Mouse (Mus musculus) forebrain, embryonic 11.5 days (tissue): ENCODE results near the gene Vegfc. TPM values are rescaled to one million over a fixed set of nuclear protein-coding genes. Genes with fewer than 3 reads are reported as not detected.
A peak's percentile ranks its signal among the peaks of the same experiment; 100 is the strongest.

Experiments used
- ATAC-seq: fragments of 200-750 bp; cut with Nextera tagmentation; replicated peaks from 2 replicates; pipeline ENCODE4 v1.8.0; 2017; ENCODE audit warnings: moderate TSS enrichment; ENCODE audit not compliant: low FRiP score
- DNase-seq: peaks from one replicate; pipeline ENCODE4 v3.0.0-alpha.2; 2017; ENCODE audit warnings: low spot score
- H3K27ac ChIP-seq: fragments of 300-500 bp; sonication (generic); 2 replicates; pipeline ENCODE4 v1.5.1; 2014; ENCODE audit warnings: low read depth, low read length
- H3K27me3 ChIP-seq: fragments of 300-500 bp; sonication (generic); 2 replicates; pipeline ENCODE4 v1.6.1; 2014; ENCODE audit warnings: mild to moderate bottlenecking, low read length, mixed read lengths; ENCODE audit not compliant: control insufficient read depth, insufficient read depth
- H3K36me3 ChIP-seq: fragments of 300-500 bp; sonication (generic); 2 replicates; pipeline ENCODE4 v1.6.1; 2014; ENCODE audit warnings: mild to moderate bottlenecking, low read length, moderate library complexity, mixed read lengths; ENCODE audit not compliant: control insufficient read depth, insufficient read depth
- H3K4me1 ChIP-seq: fragments of 300-500 bp; sonication (generic); replicated peaks from 2 replicates; pipeline ENCODE4 v1.6.1; 2014; ENCODE audit warnings: low read length, mixed read lengths; ENCODE audit not compliant: control insufficient read depth, insufficient read depth
- H3K4me2 ChIP-seq: fragments of 300-500 bp; sonication (generic); 2 replicates; pipeline ENCODE4 v1.6.1; 2014; ENCODE audit warnings: low read depth, mild to moderate bottlenecking, low read length, moderate library complexity, mixed read lengths; ENCODE audit not compliant: severe bottlenecking
- H3K4me3 ChIP-seq: fragments of 300-500 bp; sonication (generic); 2 replicates; pipeline ENCODE4 v1.5.1; 2014; ENCODE audit warnings: low read depth, low read length
- H3K9ac ChIP-seq: fragments of 300-500 bp; sonication (generic); 2 replicates; pipeline ENCODE4 v1.6.1; 2014; ENCODE audit warnings: low read length
- H3K9me3 ChIP-seq: fragments of 300-500 bp; sonication (generic); 2 replicates; pipeline ENCODE4 v1.6.1; 2016; ENCODE audit warnings: low read length, mixed read lengths; ENCODE audit not compliant: control insufficient read depth
- WGBS: fragments of 180-500 bp; shearing (Covaris S2); extraction: QIAGEN DNeasy Blood & Tissue Kit; methylation state at CpG from one replicate; pipeline ENCODE4 v1.1.7; 2014; 5-methylcytosine and 5-hydroxymethylcytosine counted together
- polyA plus RNA-seq: library from polyadenylated mRNA; unstranded; fragments of >200 nt; fragmentation: Nextera tagmentation; extraction: Ambion mirVana; gene quantifications from 2 replicates; pipeline ENCODE4 v1.2.1, GENCODE M21; 2014

Gene Vegfc
- polyA plus RNA-seq, 1 experiment from 2014 or later, result 9.0 TPM

GRCm38 (mm10) chr8:54079001-54079400 lies 1.6 kb downstream of the Vegfc start:
- no peak overlapping the region; the same call in 1 of the 2 replicates for H3K9ac ChIP-seq
- ATAC-seq, result no peak
- WGBS, result 48% methylated on average over 11 of the region's 11 CpGs
- H3K36me3 ChIP-seq, result no peaks in the 10 kb centered on the region
- no peaks in the 10 kb centered on the region for H3K9me3 ChIP-seq
- no peak overlapping the region for H3K27ac ChIP-seq
- no peak for DNase-seq
- no peaks in the 10 kb centered on the region for H3K27me3 ChIP-seq
- peak overlapping the region; percentile 38 for H3K4me2 ChIP-seq
- peak overlapping the region; percentile 17 for H3K4me3 ChIP-seq
- H3K4me1 ChIP-seq, result no peaks in the 10 kb centered on the region

- Histone ChIP-seq H3K4me1 (no peaks in the 10 kb centered on the region), H3K4me3 (no peak overlapping the region), H3K36me3 (no peaks in the 10 kb centered on the region), H3K4me2 (no peak overlapping the region), H3K27ac (no peak overlapping the region), H3K27me3 (no peaks in the 10 kb centered on the region), H3K9me3 (no peaks in the 10 kb centered on the region), H3K9ac (no peak overlapping the region)
- ATAC-seq, result no peak
- no peak for DNase-seq
Measured at GRCm38 (mm10) chr8:54079601-54080000, 2.2 kb downstream of the Vegfc start.

DNA sequence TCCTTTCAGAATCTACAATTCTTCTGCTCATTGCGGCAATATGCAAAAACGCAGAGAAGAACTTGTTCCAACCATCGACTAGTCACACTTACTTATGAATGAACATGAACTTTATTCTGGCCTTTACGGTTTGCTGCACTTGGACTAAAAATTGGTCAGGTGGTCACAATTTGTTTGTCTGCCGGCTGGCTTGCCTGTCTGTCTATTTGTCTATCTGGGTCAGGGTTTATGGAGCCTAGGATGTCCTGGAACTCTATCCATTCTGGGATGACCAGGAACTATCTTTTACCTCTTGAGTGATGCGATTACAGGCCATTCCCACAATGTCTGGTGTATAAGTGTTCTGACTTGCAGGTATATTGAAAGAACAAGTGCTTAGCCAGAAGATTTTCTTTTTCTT lies 8.5 kb downstream of the Vegfc start:
- Histone ChIP-seq H3K27me3 (no peaks in the 10 kb centered on the region), H3K9ac (no peak overlapping the region), H3K9me3 (no peaks in the 10 kb centered on the region), H3K4me2 (no peak overlapping the region), H3K4me3 (no peak overlapping the region), H3K36me3 (no peaks in the 10 kb centered on the region), H3K4me1 (no peaks in the 10 kb centered on the region), H3K27ac (no peak overlapping the region)
- DNase-seq, result no peak
- WGBS, result 93% methylated on average over 6 of the region's 6 CpGs
- ATAC-seq, result no peak

- Histone ChIP-seq H3K27ac (no peak overlapping the region), H3K27me3 (no peaks in the 10 kb centered on the region), H3K4me2 (no peak overlapping the region), H3K4me3 (no peak overlapping the region), H3K36me3 (no peaks in the 10 kb centered on the region), H3K4me1 (no peaks in the 10 kb centered on the region), H3K9ac (no peak overlapping the region), H3K9me3 (no peaks in the 10 kb centered on the region)
- WGBS, result 89% methylated on average over 2 of the region's 2 CpGs
- DNase-seq (no peak), ATAC-seq (no peak)
Measured at GRCm38 (mm10) chr8:54087114-54087513, 9.7 kb downstream of the Vegfc start.

DNA sequence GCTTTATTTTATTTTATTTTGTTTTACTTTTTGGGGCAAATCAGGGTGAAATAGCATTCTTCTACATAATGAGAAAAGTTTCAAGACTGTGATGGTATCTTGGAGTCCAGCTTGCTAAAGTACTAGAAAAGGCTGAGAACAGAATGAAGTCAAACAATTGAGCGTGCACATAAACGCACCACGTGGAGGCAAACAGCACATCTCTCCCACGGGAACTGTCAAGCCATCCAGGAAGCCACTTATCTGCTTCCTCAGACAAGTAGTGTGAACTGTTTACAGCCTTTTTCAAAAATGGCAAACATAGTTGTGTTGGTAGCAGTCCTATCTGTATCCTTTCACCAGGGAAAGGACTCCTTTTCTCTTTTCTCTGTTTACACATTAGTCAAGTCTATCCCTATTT lies 11.8 kb downstream of the Vegfc start:
- H3K27me3 ChIP-seq, result no peaks in the 10 kb centered on the region
- H3K9me3 ChIP-seq, result no peaks in the 10 kb centered on the region
- H3K4me1 ChIP-seq, result no peaks in the 10 kb centered on the region
- no peak overlapping the region for H3K9ac ChIP-seq
- WGBS, result 83% methylated on average over 4 of the region's 4 CpGs
- H3K36me3 ChIP-seq, result no peaks in the 10 kb centered on the region
- no peak overlapping the region for H3K4me3 ChIP-seq
- DNase-seq, result no peak
- no peak for ATAC-seq
- H3K27ac ChIP-seq, result no peak overlapping the region
- H3K4me2 ChIP-seq, result no peak overlapping the region

DNA sequence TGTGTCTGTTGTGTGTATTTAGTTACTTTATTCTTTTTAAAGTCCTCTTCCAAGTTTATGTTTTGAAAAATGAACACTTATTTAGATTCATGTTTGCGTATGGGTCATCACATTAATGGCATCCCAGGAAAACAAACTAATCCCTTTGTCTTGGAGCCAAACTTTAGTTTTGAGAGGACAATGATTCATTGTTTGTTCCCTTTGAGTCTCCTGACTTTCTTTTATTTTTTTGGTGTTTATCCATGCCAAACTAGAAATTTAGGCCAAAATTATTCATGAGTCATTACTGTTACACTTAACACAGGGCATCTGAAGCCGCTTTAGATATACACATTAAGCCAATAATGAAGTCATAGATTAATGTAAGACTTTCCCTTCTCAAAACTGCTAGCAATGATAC lies 12.5 kb downstream of the Vegfc start:
- Histone ChIP-seq H3K4me1 (no peaks in the 10 kb centered on the region), H3K27me3 (no peaks in the 10 kb centered on the region), H3K4me3 (no peak overlapping the region), H3K36me3 (no peaks in the 10 kb centered on the region), H3K27ac (no peak overlapping the region), H3K9ac (no peak overlapping the region), H3K9me3 (no peaks in the 10 kb centered on the region), H3K4me2 (no peak overlapping the region)
- ATAC-seq (no peak), DNase-seq (no peak)
- 95% methylated on average over 2 of the region's 2 CpGs for WGBS

GRCm38 (mm10) chr8:54100058-54100457 lies 22.7 kb downstream of the Vegfc start:
- Histone ChIP-seq H3K36me3 (no peaks in the 10 kb centered on the region), H3K4me2 (no peak overlapping the region), H3K9ac (no peak overlapping the region), H3K4me3 (no peak overlapping the region), H3K9me3 (no peaks in the 10 kb centered on the region), H3K27me3 (no peaks in the 10 kb centered on the region), H3K4me1 (no peaks in the 10 kb centered on the region), H3K27ac (no peak overlapping the region)
- DNase-seq, result no peak
- no peak for ATAC-seq
- WGBS, result 56% methylated on average over 6 of the region's 6 CpGs

DNA sequence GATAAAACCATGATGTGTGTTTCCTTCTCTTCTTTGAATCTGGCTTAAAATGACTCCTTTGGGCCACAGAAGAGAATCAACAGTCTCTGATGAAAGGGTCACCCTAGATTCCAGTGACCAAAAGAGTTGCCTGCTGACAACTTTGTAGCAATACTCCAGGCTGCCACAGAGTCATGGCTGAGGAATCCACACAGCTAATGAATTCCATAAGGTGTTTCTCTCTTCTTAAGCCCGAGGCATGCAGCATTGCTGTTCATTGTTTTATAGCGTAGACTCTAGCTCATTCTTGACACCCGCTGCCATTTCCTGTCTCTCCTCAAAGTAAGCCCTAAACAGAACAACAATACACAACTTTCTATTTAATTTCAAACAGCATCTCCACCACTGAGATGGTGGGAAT lies 37.2 kb downstream of the Vegfc start:
- DNase-seq, result no peak
- no peak overlapping the region for H3K9ac ChIP-seq
- no peak overlapping the region for H3K4me3 ChIP-seq
- no peak overlapping the region for H3K4me2 ChIP-seq
- no peaks in the 10 kb centered on the region for H3K9me3 ChIP-seq
- no peak for ATAC-seq
- 68% methylated on average over 3 of the region's 3 CpGs for WGBS
- H3K36me3 ChIP-seq, result no peaks in the 10 kb centered on the region
- no peaks in the 10 kb centered on the region for H3K27me3 ChIP-seq
- H3K4me1 ChIP-seq, result no peaks in the 10 kb centered on the region
- no peak overlapping the region for H3K27ac ChIP-seq

DNA sequence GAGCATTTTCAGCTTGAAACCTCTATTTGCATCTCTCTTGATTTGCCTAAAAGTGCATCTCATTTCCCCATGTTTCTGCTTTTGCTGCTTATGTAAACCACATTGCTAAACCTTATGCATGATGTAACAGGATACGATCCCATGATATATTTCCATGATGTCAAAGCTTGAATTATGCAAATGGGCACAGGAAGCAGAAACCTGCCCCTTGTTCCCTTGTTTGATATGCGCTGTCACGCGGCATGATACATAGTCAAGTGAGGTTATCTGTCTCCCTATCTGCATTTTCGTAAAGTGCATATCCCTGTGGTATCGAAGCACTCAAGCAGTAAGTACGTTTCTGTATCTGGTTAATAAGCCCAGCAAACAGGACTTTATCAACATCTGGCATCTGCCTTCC lies 42.7 kb downstream of the Vegfc start:
- no peak overlapping the region for H3K4me2 ChIP-seq
- H3K9me3 ChIP-seq, result no peaks in the 10 kb centered on the region
- no peak for ATAC-seq
- no peaks in the 10 kb centered on the region for H3K36me3 ChIP-seq
- H3K4me3 ChIP-seq, result no peak overlapping the region
- DNase-seq, result no peak
- H3K27me3 ChIP-seq, result no peaks in the 10 kb centered on the region
- no peak overlapping the region for H3K9ac ChIP-seq
- no peak overlapping the region for H3K27ac ChIP-seq
- WGBS, result 93% methylated on average over 7 of the region's 7 CpGs
- H3K4me1 ChIP-seq, result no peaks in the 10 kb centered on the region
